Mouse (Mus musculus) frontal cortex, adult 2 months (tissue): Measurements from ENCODE around the gene Fam166a. TPM values are rescaled to one million over a fixed set of nuclear protein-coding genes. Genes with fewer than 3 reads are reported as not detected.
"Not testable (repeated sequence)": the region's sequence is repeated elsewhere in the genome, so short reads cannot be mapped to it uniquely, and the experiment has no call there.

Experiments
- DNase-seq, 2 experiments: peaks; one replicate each; pipeline ENCODE4 v3.0.0; 2022; ENCODE audit warnings: low spot score in 1 of 2; ENCODE audit errors: extremely low spot score in 1 of 2
- polyA plus RNA-seq: library from polyadenylated mRNA; depleted of rRNA; stranded (reverse); fragments of >200 nt; gene quantifications from 2 replicates; pipeline ENCODE4 v1.2.3, GENCODE M21; 2012

Gene Fam166a
- polyA plus RNA-seq, 1 experiment = 0.16 TPM

DNA sequence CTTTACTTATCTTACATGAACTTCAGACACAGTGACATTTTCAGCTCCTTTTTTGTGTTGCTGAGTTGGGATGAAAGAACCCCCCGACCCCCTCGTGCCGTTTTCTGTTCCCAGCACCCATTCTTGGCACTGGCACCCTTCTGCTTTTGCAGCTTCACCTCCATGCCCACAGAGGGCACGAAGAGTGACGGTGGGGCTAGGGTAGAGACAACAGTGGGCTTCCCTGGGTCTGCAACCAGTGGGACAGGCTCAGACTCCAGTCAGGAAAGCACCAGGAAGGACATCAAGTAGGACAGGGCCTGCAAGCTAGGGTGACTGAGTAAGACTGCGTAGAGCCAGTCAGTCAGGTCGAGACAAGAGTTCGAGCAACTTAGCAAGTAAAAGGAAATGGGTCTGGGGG, 21.8 kb downstream of the Fam166a start:
- no peak for DNase-seq

DNA sequence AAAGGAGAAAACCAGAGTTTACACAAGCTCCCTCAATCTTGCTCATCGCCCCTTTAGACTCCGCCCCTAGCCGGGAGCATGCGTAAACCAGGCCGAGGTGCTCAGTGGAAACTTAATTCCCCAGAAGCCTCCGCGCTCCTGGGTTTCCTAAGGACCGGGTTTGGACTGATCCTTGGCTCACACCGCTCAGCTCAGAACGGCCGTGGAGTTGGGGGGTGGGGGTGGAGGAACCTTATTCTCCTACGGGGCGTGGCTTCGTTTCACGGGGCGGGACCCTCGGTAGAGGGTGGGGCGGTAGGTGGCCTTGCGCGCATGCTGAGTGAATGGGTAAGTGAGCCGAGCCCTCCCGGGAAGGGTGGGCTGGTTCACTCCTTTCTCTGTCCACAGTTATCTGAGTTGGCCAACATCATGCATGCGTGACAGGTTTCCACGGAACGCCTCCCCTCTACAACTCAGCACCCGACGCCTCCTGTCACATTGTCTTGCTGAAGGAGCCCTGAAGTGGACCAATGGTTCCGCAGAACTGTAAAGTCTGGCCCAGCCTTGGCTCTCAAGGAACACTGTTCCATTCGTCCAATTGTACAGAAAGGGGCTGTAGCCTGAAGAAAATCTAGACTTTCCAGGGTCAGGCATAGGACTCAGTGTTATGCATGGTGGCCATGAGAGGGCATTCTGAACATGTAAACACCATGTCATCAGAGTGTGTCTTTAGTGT, 22.3 kb downstream of the Fam166a start:
- DNase-seq = peak; percentile 60 to 81

DNA sequence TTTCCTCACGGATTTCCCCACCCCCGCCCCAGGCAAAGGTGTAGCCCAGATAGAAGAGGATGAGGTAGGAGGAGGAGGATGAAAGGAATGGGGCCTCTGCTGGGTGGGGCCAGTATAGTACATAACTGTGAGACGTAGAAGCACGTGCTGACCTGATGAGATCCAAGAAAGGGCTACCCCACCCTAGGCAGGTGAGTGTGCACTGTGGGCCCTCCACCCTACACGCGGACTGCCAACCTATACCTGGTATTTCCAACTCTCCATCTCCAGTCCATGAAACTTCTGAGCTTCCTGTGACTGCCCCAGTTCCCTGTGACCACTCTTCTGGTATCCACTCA, 22.9 kb downstream of the Fam166a start:
- DNase-seq = no peak

DNA sequence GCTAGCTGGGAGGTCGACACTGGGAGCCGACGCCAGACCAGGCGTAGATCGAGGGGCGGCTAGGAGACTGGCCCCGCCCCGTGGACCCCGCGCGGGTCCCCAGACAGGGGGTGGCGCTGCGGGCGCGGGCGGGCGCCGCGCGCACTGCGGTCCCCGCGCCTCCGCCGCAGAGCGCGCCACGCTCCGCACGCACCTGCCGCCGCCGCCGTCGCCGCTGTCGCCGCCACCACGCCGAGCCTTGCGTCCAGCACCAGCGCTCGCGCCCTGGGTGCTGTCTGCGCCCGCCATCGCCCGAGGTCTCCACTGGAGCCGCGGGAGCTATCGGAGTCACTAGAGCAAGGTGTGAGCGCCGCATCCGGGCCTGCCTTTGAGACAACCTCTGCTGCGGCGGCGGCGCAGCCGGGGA, 23.6 kb downstream of the Fam166a start, which contains the start of the genes Rnf208 and Cysrt1:
Gene Rnf208 (plus strand): TSS at position 155 of the 406 bp plus-strand sequence.
Gene Cysrt1 (minus strand): TSS at position 352 of the 406 bp plus-strand sequence.
- DNase-seq = no peak

DNA sequence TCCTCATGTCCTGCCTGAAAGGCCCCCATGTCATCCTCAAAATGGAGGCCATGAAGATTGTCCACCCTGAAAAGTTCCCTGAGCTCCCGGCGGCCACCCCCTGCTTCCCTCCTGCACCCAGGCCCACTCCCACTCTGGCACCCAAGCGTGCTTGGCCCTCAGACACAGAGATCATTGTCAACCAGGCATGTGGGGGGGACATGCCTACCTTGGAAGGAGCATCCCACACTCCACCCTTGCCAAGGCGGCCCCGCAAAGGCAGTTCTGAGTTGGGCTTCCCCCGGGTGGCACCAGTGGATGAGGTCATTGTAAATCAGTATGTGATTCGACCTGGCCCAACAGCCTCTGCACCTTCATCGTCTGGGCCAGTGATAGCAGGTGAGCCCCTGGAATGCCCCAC, 24.8 kb downstream of the Fam166a start:
- DNase-seq = no peak

DNA sequence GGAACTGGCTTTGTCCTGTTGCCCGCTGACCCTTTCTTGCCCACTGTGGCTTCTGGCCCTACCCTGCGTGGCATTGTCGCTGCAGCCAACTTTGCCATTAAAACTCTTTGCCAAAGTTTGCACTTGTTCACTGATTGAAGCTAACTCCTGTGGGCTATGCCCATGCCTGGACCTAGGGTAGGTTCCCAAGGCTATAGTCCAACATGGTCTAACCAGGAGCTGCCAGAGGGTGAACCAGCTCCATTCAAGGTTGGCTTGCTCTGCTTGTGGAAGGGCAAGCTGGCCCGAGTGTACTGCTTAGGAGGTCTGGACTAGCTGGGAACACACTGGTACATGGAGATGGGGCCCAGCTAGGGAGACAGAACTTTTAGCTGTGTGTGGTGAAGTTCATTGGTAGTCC, 25.6 kb downstream of the Fam166a start:
- no peak for DNase-seq

DNA sequence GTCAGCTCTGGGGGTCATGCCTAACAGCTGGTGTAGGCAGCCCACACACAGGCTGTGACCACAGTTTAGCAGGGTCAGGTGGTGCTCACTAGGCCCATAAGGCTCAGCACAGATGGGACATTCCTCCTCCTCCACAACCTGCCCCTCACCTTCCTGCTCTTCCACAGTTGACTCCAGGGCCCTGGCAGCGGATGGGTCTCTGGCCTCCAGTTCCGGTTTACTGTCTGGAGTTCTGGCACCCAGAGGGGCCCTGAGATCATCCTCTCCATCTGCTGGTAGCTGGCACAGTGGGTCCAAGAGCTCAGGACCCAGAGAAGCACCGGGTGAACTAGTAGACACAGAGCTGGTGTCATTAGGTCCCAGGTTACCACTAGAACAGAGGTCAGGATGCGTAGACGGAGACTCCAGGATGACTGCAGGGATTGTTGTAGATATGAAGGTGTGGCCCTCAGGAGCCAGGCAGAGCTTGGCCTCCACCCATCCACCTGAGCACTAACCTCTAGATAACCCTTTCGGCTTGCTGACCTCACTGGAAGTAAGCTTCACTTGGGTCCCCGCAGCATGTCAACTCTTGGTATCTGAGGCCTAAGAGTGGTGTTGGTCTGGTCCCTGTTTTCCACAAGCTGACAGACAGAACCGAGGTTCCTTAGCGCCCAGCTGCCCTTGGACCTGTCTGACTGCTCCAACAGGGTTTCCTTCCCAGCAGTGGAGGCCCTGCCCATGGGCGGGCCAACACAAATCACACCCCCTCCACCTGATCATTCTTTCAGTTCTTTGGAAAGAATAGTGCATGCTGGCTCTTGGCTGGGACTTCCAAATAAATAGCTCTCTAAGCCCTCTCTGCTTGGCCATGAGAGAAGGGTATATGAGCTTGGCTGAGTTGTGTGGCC, 27.9 kb downstream of the Fam166a start, which contains the start of gene AL732309.1:
Gene AL732309.1 (minus strand): TSS at position 681 of the 890 bp plus-strand sequence.
- DNase-seq = no peak

DNA sequence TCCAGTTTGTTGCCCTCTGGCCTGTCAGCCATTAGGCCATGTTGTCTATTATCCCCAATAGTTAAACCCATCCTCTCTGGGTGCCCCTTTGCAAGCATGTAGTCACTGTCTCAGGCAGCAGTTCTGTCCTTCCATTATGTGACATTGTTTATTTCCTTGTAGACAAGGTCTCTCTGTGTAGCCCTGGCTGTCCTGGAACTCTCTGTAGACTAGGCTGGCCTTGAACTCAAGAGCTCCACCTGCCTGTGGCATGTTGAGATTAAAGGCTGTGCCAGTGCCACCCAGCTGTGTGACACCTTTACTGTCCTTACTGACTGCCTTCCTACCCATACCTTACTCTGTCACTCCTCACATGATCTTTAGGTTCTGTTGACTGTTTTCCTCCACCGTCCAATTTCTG, 33.8 kb downstream of the Fam166a start:
- no peak for DNase-seq

DNA sequence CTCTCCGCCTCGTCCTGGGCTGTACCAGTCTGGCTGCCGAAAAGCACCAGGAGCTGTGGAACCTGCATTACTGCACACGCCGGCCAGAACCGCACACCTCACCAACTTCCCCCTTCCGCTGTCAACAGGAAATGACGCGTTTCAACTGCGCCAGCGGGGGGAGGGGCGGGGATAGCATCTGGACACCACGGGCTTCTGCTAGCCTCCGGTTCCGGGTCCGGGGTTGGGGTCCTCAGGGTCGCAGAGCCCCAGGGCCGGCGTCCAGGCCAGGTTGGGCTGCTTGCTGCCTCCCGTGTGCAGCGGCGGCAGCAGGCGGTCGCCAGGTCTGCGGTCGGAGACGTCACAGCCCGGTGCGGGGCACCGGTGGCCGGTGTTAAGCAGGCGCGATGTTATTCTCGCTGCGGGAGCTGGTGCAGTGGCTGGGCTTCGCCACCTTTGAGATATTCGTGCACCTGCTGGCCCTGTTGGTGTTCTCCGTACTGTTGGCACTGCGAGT, 36.8 kb downstream of the Fam166a start, which contains the start of gene Tmem203:
Gene Tmem203 (plus strand): TSS at position 156 of the 496 bp plus-strand sequence.
- peak; percentile 78 to 90 for DNase-seq

DNA sequence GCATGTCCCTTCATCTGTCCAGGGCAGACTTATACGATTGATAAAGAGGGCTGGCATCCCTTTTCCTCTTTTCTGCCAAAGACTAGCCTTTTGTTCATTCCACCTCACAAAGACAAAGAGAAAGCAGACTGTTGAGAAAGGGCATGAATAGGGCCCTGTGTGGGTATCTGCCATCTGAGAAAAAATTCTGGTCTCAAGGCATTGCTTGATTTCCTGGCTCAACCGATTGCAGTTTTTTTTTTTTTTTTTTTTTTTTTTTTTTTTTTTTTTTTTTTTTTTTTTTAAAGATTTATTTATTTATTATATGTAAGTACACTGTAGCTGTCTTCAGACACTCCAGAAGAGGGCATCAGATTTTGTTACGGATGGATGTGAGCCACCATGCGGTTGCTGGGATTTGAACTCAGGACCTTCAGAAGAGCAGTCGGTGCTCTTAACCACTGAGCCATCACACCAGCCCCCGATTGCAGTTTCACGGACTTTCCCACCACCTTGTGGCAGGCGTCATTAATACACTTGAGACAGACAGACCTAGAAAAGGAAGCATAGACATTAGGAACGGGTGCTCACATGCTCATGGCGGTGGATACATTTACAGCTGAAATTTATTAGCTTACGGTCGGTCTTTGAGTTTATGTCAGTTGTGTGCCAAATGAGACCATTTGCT, 38.0 kb downstream of the Fam166a start:
- peak in 1 of 2 experiments; percentile 55 for DNase-seq

DNA sequence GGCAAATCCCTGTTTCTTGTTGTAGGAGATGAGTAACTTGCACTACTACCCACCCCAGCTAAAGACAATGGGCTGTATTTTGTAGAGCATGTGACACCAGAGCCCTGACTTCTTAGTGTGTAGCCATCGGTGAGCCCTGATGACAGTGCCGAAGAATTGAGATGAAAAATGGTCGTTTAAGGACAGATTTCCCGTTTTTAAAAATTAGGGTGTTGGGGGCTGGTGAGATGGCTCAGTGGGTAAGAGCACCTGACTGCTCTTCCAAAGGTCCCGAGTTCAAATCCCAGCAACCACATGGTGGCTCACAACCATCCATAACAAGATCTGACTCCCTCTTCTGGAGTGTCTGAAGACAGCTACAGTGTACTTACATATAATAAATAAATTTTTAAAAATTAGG, 38.7 kb downstream of the Fam166a start:
- DNase-seq = not testable (repeated sequence)

DNA sequence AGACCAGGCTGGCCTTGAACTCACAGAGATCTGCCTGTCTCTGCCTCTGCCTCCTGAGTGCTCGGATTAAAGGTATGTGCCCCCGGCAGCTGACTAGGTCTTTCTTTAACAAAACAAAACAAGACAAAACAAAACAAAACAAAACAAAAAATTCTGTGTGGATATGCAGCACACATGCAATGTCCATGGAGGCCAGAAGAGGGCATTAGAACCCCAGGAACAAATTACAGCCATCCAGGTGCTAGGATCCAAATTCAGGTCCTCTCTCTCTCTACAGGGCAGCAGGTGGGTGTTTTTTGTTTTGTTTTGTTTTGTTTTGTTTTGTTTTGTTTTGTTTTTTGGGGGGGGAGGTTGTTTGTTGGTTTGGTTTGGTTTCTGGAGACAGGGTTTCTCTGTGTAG, 40.3 kb downstream of the Fam166a start:
- no peak for DNase-seq

DNA sequence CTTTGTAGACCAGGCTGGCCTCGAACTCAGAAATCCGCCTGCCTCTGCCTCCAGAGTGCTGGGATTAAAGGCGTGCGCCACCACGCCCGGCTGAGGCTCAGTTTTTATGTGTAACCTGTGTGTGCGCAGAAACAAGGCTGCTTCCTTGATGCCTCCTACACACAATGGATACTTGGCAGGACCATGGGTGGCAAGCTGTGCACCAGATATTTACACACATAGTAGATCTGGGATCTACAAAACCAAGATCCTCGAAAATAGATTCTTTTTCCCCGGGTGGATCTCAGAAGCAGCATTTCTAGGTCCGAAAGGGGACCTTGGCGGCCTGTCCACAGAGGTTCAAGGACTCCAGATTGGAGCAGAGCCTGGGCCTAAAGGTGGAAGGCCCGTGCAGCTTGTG, 43.3 kb downstream of the Fam166a start:
- DNase-seq = peak in 1 of 2 experiments; percentile 52

DNA sequence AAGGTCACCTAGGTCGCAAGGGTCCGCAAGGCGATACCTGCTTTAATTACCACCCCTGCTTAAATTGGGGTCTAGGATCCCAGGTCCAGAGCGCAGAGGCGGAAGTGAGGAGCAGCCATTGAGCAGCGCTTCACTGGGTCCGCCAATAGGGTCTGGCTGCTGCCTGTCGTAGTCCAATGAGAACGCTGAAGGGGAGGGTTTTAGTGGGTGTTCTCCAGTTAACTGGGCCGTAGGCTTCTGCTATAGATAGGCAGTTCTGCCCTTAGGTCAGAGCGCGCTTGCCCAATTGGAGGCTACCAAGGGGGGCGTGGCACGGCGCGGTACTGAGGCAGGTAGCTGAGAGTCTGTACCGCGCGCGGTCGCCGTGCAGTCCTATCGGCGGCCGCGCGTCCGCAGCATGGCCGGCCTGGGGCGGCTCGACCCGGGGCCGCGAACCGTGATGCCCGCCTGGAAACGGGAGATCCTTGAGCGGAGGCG, 43.8 kb downstream of the Fam166a start, which contains the start of gene Tprn:
Gene Tprn (plus strand): TSS at position 328 of the 477 bp plus-strand sequence.
- peak; percentile 96 to 97 for DNase-seq

DNA sequence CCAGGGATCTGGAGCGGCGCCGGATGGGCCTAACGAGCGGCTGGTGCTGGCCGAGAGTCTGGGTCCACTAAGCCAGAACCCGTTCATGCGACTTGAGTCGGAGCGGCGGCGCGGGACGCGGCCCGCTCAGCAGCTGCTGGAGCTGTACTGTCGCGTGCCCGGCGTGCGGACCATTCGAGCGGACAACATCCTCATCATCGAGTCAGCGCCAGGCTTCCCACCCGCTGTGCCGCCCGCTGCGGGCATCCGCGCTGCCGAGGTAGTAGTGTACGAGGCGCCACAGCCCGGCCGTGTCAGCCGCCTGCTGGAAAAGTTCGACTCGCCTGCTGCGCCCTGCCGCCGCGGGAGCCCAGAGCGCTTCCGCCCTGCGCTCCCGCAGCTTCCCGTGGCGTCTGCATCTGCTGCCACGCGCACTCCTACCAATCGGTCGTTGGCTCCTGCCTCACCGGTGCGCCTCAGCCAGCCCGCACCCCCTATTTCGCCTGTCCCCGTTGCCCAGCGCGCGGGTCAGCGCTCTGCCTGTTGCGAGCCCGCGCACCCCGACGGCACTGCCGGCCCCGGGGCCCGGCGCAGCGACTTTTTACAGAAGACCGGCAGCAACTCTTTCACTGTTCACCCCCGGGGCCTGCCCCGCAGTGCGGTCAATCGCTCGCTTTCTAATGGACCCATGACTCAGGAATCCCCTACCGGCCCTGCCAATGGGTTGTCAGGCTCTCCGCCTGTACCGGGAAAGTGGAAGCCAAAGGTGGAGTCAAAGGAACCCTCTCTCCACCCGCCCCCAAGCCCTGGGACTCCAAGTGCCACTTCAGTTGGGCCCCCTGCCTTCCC, 44.5 kb downstream of the Fam166a start:
- DNase-seq = no peak

DNA sequence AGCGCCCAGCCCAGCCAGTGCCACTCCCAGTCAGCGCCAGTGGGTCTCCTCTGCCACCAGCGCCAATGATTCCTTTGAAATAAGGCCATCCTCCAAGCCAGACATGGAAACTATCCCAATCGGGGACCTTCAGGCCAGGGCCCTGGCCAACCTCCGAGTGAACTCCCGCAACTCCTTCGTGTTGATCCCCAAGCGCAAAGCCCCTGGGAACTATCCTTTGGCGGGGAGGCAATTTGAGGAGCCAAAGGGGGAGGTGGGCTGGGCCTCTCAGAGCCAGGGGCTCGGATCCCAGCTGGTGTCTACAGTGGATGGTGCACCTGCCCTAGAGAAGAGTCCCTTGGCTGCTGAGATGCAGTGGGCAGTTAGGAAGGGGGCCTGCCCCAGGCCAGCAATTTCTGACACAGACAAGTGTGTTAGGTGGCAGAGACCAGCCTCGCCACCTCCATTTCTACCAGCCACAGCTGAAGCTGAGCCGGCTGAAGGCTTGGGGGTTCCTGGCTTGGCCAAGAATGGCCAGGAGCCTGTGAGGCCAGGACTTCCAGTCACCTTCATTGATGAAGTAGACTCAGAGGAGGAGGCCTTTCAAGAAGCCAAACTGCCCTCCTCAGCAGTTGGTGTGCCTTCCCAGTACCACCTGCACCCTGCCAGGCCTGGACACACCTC, 45.2 kb downstream of the Fam166a start:
- no peak for DNase-seq

DNA sequence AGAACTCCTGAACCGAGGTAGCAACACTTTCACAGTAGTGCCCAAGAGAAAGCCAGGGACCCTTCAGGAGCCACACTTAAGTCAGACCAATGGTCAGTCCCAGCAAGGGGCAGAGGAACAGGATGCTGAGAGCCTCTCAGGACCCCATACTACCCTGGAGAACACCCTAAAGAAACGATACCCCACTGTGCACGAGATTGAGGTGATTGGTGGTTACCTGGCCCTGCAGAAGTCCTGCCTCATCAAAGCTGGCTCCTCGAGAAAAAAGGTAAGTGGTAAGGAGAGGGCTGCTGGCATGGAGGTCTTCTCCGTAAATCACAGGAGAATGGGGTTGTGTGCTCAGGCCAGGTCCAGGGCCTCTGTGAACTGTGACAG, 45.7 kb downstream of the Fam166a start:
- DNase-seq = no peak

DNA sequence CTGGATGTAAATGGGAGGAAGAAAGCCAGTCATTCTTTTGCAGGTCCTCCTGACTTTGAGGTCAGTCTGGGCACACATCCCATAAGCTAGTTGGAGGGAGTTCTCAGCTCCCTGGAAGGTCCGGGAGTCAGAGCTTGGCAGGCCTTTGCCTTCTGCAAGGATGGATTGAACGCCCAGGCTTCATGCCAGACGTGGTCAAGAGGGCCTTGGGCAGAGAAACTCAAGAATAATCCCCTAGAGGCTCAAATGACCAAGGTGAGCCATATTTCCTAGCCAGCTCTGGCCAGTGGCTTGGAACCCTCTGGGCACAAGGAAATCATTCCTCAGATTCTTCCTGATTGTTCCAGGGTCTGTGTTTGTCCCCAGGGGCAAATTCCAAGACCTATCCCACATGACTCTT, 46.3 kb downstream of the Fam166a start:
- DNase-seq = no peak
